Mouse (Mus musculus) liver, embryonic 12.5 days (tissue): ENCODE data around the gene Bend5. TPM values are rescaled to one million over a fixed set of nuclear protein-coding genes. Genes with fewer than 3 reads are reported as not detected.

Source experiments
- ATAC-seq: fragments of 200-750 bp; cut with Nextera tagmentation; 2 replicates; pipeline ENCODE4 v1.8.0; 2017; ENCODE audit warnings: moderate number of reproducible peaks, mild to moderate bottlenecking, moderate library complexity
- H3K27ac ChIP-seq: fragments of 300-500 bp; sonication (generic); 2 replicates; pipeline ENCODE4 v1.5.1; 2016; ENCODE audit warnings: mild to moderate bottlenecking
- H3K27me3 ChIP-seq: fragments of 300-500 bp; sonication (generic); replicated peaks from 2 replicates; pipeline ENCODE4 v1.6.1; 2016; ENCODE audit warnings: mild to moderate bottlenecking, moderate library complexity
- H3K36me3 ChIP-seq: fragments of 300-500 bp; sonication (generic); 2 replicates; pipeline ENCODE4 v1.6.1; 2016; ENCODE audit warnings: mild to moderate bottlenecking, moderate library complexity
- H3K4me1 ChIP-seq: fragments of 300-500 bp; sonication (generic); 2 replicates; pipeline ENCODE4 v1.6.1; 2016
- H3K4me2 ChIP-seq: fragments of 300-500 bp; sonication (generic); 2 replicates; pipeline ENCODE4 v1.6.1; 2016; ENCODE audit warnings: mild to moderate bottlenecking, moderate library complexity
- H3K4me3 ChIP-seq: fragments of 300-500 bp; sonication (generic); 2 replicates; pipeline ENCODE4 v1.5.1; 2016; ENCODE audit warnings: mild to moderate bottlenecking, moderate library complexity
- H3K9ac ChIP-seq: fragments of 300-500 bp; sonication (generic); 2 replicates; pipeline ENCODE4 v1.6.1; 2016; ENCODE audit warnings: mild to moderate bottlenecking, moderate library complexity
- H3K9me3 ChIP-seq: fragments of 300-500 bp; sonication (generic); replicated peaks from 2 replicates; pipeline ENCODE4 v1.6.1; 2016; ENCODE audit warnings: mild to moderate bottlenecking, moderate library complexity
- WGBS: fragments of 180-500 bp; shearing (Covaris S2); methylation state at CpG from one replicate; pipeline ENCODE4 v1.1.7; 2016; ENCODE audit not compliant: insufficient replicate concordance; 5-methylcytosine and 5-hydroxymethylcytosine counted together
- polyA plus RNA-seq: library from polyadenylated mRNA; unstranded; fragments of >200 nt; fragmentation: Nextera tagmentation; extraction: Ambion mirVana; gene quantifications from 2 replicates; pipeline ENCODE4 v1.2.1, GENCODE M21; 2016

Gene Bend5
- polyA plus RNA-seq, 1 experiment from 2014 or later = 2.1 TPM

GRCm38 (mm10) chr4:111498751-111499150 lies 83.9 kb downstream of the Bend5 start:
- Histone ChIP-seq H3K9ac (no peak overlapping the region), H3K4me1 (peaks cover 44% of the 10 kb centered on the region), H3K27me3 (no peaks in the 10 kb centered on the region; the same call in 1 of the 2 replicates), H3K27ac (no peak overlapping the region), H3K9me3 (no peaks in the 10 kb centered on the region), H3K4me2 (no peak overlapping the region), H3K36me3 (no peaks in the 10 kb centered on the region), H3K4me3 (no peak overlapping the region)
- 59% methylated on average over 3 of the region's 3 CpGs for WGBS
- no peak for ATAC-seq

- peak overlapping the region; percentile 52 for H3K4me2 ChIP-seq
- ATAC-seq = peak; percentile 88
- 32% methylated on average over 1 of the region's 1 CpGs for WGBS
These were observed 86.6 kb downstream of the Bend5 start for GRCm38 (mm10) chr4:111501441-111501840.

GRCm38 (mm10) chr4:111502965-111503727 lies 88.3 kb downstream of the Bend5 start:
- peaks cover 47% of the 10 kb centered on the region for H3K4me1 ChIP-seq
- no peaks in the 10 kb centered on the region for H3K36me3 ChIP-seq
- H3K9ac ChIP-seq = no peak overlapping the region
- H3K4me3 ChIP-seq = peak overlapping the region; percentile 15; the same call in 1 of the 2 replicates
- H3K4me2 ChIP-seq = peak overlapping the region; percentile 55
- 44% methylated on average over 5 of the region's 5 CpGs for WGBS
- no peaks in the 10 kb centered on the region for H3K27me3 ChIP-seq
- ATAC-seq = peak; percentile 75
- peak overlapping the region; percentile 55 for H3K27ac ChIP-seq
- H3K9me3 ChIP-seq = no peaks in the 10 kb centered on the region

More at GRCm38 (mm10) chr4:111501441-111501840, 86.6 kb downstream of the Bend5 start:
- no peaks in the 10 kb centered on the region; the same call in 1 of the 2 replicates for H3K27me3 ChIP-seq
- H3K9ac ChIP-seq = no peak overlapping the region; the same call in 1 of the 2 replicates
- peaks cover 47% of the 10 kb centered on the region for H3K4me1 ChIP-seq
- no peak overlapping the region for H3K4me3 ChIP-seq
- H3K27ac ChIP-seq = peak overlapping the region; percentile 70
- no peaks in the 10 kb centered on the region for H3K36me3 ChIP-seq
- H3K9me3 ChIP-seq = no peaks in the 10 kb centered on the region

GRCm38 (mm10) chr4:111504952-111505351 lies 90.1 kb downstream of the Bend5 start:
- H3K27ac ChIP-seq = no peak overlapping the region
- H3K4me3 ChIP-seq = no peak overlapping the region
- 78% methylated on average over 2 of the region's 2 CpGs for WGBS
- H3K9ac ChIP-seq = no peak overlapping the region
- ATAC-seq = no peak
- H3K36me3 ChIP-seq = no peaks in the 10 kb centered on the region
- H3K4me1 ChIP-seq = peaks cover 41% of the 10 kb centered on the region
- no peaks in the 10 kb centered on the region for H3K27me3 ChIP-seq
- H3K9me3 ChIP-seq = no peaks in the 10 kb centered on the region
- H3K4me2 ChIP-seq = no peak overlapping the region
